Mouse (Mus musculus): ENCODE results near the gene Tmem63c. TPM values are rescaled to one million over a fixed set of nuclear protein-coding genes. Genes with fewer than 3 reads are reported as not detected.

Gene Tmem63c
- polyA plus RNA-seq, 1 experiment from 2014 or later: 0.12 TPM

DNA sequence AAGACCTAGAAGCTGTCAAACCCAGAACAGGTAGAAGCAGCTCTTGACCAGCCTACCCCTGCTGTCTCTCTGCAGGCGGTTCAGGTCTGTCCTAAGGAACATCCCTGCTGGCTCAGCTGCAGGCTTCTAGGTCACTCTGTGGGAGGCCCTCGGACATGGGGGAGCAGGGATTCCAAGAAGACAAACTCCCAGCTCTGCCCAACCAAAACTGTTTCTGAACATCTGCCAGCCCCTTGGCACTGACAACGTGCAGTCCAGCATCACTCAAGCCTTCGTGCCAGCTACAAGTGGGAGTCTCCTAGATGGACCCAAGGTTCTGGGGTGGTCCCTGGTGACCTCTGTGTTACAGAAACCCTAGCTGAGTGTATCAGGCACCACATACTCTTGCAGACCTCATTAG lies 72.1 kb downstream of the Tmem63c start:
- Histone ChIP-seq H3K9me3 (ENCODE audit: low read length) (no peaks in the 10 kb centered on the region), H3K27ac (ENCODE audit: low read length) (no peak overlapping the region), H3K4me3 (ENCODE audit: low read depth, low read length) (no peak overlapping the region), H3K4me1 (ENCODE audit: insufficient read depth, low read depth, low read length) (no peaks in the 10 kb centered on the region), H3K4me2 (replicated peaks; ENCODE audit: low read depth, low read length) (no peak overlapping the region), H3K27me3 (replicated peaks; ENCODE audit: insufficient read depth, low read length) (no peaks in the 10 kb centered on the region), H3K9ac (replicated peaks; ENCODE audit: low read depth) (no peak overlapping the region), H3K36me3 (ENCODE audit: insufficient read depth, low read length) (no peaks in the 10 kb centered on the region)
- DNase-seq (ENCODE audit: low spot score): no peak
- ATAC-seq: no peak
- 64% methylated on average over 4 of the region's 4 CpGs for WGBS
- TF ChIP-seq EP300 (IDR thresholded peaks at IDR 0.05): no peak
- TF ChIP-seq CTCF (IDR thresholded peaks at IDR 0.05): no peak

DNA sequence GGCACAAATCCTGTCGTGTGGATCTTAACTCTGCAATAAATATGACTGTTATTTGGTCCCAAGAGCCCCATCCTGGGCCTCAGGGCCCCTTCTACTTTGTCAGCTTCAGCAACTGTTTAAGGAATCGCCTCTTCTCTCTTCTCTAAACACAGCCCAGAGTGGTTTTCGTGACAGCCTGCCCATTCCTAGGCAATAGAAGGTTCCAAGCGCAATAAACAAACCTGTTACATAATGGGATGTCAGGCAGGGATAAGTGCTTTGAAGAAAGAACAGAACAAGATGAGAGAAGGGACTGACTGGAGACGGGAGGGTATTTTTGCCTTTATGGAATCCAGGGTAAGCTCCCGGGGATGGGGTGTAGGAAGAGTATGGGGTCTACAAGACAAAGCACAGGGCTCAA lies 72.5 kb downstream of the Tmem63c start:
- no peaks in the 10 kb centered on the region for H3K4me1 ChIP-seq (ENCODE audit: insufficient read depth, low read depth, low read length)
- DNase-seq (ENCODE audit: low spot score) (no peak), ATAC-seq (no peak)
- no peak for TF ChIP-seq EP300 (IDR thresholded peaks at IDR 0.05)
- no peaks in the 10 kb centered on the region for H3K9me3 ChIP-seq (ENCODE audit: low read length)
- no peak overlapping the region for H3K4me3 ChIP-seq (ENCODE audit: low read depth, low read length)
- H3K9ac ChIP-seq (replicated peaks; ENCODE audit: low read depth): no peak overlapping the region
- no peak overlapping the region for H3K27ac ChIP-seq (ENCODE audit: low read length)
- no peaks in the 10 kb centered on the region for H3K27me3 ChIP-seq (replicated peaks; ENCODE audit: insufficient read depth, low read length)
- H3K4me2 ChIP-seq (replicated peaks; ENCODE audit: low read depth, low read length): no peak overlapping the region
- WGBS: 52% methylated on average over 6 of the region's 6 CpGs
- no peaks in the 10 kb centered on the region for H3K36me3 ChIP-seq (ENCODE audit: insufficient read depth, low read length)

DNA sequence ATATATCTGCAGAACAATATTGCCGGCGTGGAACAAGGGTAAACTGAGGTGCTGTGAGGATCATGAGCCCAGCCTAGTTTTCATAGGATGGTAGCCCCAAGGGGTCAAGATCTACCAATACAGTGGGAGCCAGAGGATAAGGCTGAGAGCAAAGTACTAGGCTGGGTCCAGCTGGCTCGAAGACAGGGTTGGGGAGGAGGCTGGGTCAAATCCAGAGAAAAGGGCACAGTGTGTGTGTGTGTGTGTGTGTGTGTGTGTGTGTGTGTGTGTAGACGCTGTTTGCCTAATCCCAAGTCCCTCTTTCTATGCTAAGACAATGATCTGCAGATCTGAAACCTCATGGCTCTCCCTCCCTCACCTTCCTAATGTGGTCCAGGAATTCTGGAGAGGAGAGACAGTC lies 79.2 kb downstream of the Tmem63c start:
- WGBS: 67% methylated on average over 4 of the region's 4 CpGs
- TF ChIP-seq EP300 (IDR thresholded peaks at IDR 0.05) (no peak), CTCF (IDR thresholded peaks at IDR 0.05) (no peak)
- H3K27me3 ChIP-seq (replicated peaks; ENCODE audit: insufficient read depth, low read length): 0 out of 2 replicates have a peak, but pooled peaks cover 6% of the 10 kb centered on the region

DNA sequence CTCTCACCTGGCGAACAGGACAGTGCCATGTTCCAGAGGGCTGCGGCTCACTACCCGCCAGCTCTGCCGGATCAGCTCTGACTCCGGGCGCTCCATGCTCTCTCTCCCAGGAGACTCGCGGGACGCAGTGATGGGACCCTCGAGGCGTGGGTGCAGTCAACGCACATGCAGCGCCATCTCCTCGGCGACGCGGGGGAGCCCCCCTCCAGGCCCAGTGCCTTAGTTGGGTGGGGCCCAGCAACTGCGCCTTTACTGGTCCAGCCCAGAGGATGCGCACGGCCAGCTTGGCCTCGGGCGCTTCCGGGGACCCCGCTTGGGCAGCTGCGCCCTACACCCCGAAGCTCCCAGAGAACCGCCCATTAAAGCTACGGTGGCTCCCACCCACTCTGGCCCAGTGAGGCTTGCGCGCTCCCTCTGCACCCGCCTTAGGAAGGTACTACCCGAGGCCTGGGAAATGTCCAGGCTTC lies 81.1 kb downstream of the Tmem63c start, which contains the start of gene Ngb:
TSS of gene Ngb (minus strand) at position 375 of the 467 bp plus-strand sequence.
- 4% methylated on average over 31 of the region's 32 CpGs for WGBS
- no peaks in the 10 kb centered on the region for H3K36me3 ChIP-seq (ENCODE audit: insufficient read depth, low read length)
- no peak for TF ChIP-seq CTCF (IDR thresholded peaks at IDR 0.05)
- TF ChIP-seq EP300 (IDR thresholded peaks at IDR 0.05): no peak
- H3K27ac ChIP-seq (ENCODE audit: low read length): no peak within 1 kb of the TSS
- no peaks in the 10 kb centered on the region for H3K9me3 ChIP-seq (ENCODE audit: low read length)
- H3K4me2 ChIP-seq (replicated peaks; ENCODE audit: low read depth, low read length): peak within 1 kb of the TSS; percentile 42
- ATAC-seq (peak; percentile 30; the same call in 1 of the 2 replicates), DNase-seq (ENCODE audit: low spot score) (no peak)
- peak within 1 kb of the TSS; percentile 12; the same call in 1 of the 2 replicates for H3K4me3 ChIP-seq (ENCODE audit: low read depth, low read length)
- 0 out of 2 replicates have a peak, but pooled peaks cover 6% of the 10 kb centered on the region for H3K27me3 ChIP-seq (replicated peaks; ENCODE audit: insufficient read depth, low read length)
- H3K4me1 ChIP-seq (ENCODE audit: insufficient read depth, low read depth, low read length): 0 out of 2 replicates have a peak, but pooled peaks cover 6% of the 10 kb centered on the region
- no peak within 1 kb of the TSS for H3K9ac ChIP-seq (replicated peaks; ENCODE audit: low read depth)

More for the DNA sequence above, 79.2 kb downstream of the Tmem63c start:
- no peak overlapping the region for H3K27ac ChIP-seq (ENCODE audit: low read length)
- no peaks in the 10 kb centered on the region for H3K9me3 ChIP-seq (ENCODE audit: low read length)
- no peak overlapping the region for H3K4me2 ChIP-seq (replicated peaks; ENCODE audit: low read depth, low read length)
- no peak overlapping the region for H3K9ac ChIP-seq (replicated peaks; ENCODE audit: low read depth)
- H3K4me1 ChIP-seq (ENCODE audit: insufficient read depth, low read depth, low read length): 0 out of 2 replicates have a peak, but pooled peaks cover 6% of the 10 kb centered on the region
- H3K4me3 ChIP-seq (ENCODE audit: low read depth, low read length): no peak overlapping the region
- H3K36me3 ChIP-seq (ENCODE audit: insufficient read depth, low read length): no peaks in the 10 kb centered on the region
- ATAC-seq: no peak
- no peak for DNase-seq (ENCODE audit: low spot score)

DNA sequence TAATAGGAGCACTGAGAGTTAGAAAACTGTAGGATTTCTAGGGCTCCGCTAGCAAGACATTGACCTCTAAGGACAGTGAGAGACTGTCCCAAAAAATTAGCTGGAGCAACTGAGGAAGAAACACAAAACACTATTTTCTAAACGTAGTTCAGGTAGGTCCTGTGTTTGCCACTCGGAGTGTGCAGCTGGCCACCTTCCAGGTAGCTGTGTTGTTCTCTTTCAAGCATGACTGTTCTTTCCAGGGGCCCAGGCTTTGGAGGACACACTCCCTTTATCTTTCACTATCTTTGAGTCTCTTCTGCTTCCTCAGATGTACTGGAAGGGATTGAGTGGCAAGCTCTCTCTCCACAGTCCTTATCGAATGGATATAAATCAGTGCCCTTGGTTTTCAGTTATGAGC lies 82.3 kb downstream of the Tmem63c start:
- DNase-seq (ENCODE audit: low spot score): no peak
- H3K4me3 ChIP-seq (ENCODE audit: low read depth, low read length): no peak overlapping the region
- no peak overlapping the region for H3K4me2 ChIP-seq (replicated peaks; ENCODE audit: low read depth, low read length)
- 0 out of 2 replicates have a peak, but pooled peaks cover under 1% of the 10 kb centered on the region for H3K36me3 ChIP-seq (ENCODE audit: insufficient read depth, low read length)
- 0 out of 2 replicates have a peak, but pooled peaks cover 6% of the 10 kb centered on the region for H3K4me1 ChIP-seq (ENCODE audit: insufficient read depth, low read depth, low read length)
- H3K27me3 ChIP-seq (replicated peaks; ENCODE audit: insufficient read depth, low read length): 0 out of 2 replicates have a peak, but pooled peaks cover 6% of the 10 kb centered on the region
- no peak for ATAC-seq
- WGBS: 88% methylated on average over 4 of the region's 4 CpGs
- TF ChIP-seq CTCF (IDR thresholded peaks at IDR 0.05) (no peak), EP300 (IDR thresholded peaks at IDR 0.05) (no peak)
- no peak overlapping the region for H3K27ac ChIP-seq (ENCODE audit: low read length)
- H3K9ac ChIP-seq (replicated peaks; ENCODE audit: low read depth): no peak overlapping the region
- H3K9me3 ChIP-seq (ENCODE audit: low read length): no peaks in the 10 kb centered on the region

DNA sequence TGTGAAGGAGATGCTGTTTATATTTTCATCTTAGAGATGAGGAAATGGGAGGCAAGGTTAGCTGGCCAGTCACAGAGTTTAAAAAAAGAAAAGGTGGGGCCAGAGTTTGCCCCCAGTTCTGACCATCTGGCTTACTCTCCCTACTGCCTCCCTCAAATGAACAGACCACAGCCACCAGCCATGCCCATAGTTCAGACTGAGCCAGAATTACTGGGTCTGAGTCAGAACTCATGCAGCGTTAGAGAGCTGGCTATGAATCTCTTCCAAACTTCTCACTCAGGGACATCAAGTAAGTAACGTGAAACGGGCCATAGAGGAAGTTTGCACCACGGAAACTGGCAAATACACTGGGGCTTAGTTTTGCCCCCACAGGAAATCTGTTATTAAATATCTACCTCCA lies 83.7 kb downstream of the Tmem63c start:
- WGBS: 56% methylated on average over 4 of the region's 4 CpGs
- H3K27ac ChIP-seq (ENCODE audit: low read length): no peak overlapping the region
- peaks cover 11% of the 10 kb centered on the region; the same call in 1 of the 2 replicates for H3K36me3 ChIP-seq (ENCODE audit: insufficient read depth, low read length)
- 0 out of 2 replicates have a peak, but pooled peaks cover 6% of the 10 kb centered on the region for H3K27me3 ChIP-seq (replicated peaks; ENCODE audit: insufficient read depth, low read length)
- H3K4me2 ChIP-seq (replicated peaks; ENCODE audit: low read depth, low read length): no peak overlapping the region
- H3K9me3 ChIP-seq (ENCODE audit: low read length): no peaks in the 10 kb centered on the region
- ATAC-seq (no peak), DNase-seq (ENCODE audit: low spot score) (no peak)
- 0 out of 2 replicates have a peak, but pooled peaks cover 6% of the 10 kb centered on the region for H3K4me1 ChIP-seq (ENCODE audit: insufficient read depth, low read depth, low read length)
- no peak overlapping the region for H3K9ac ChIP-seq (replicated peaks; ENCODE audit: low read depth)
- TF ChIP-seq CTCF (IDR thresholded peaks at IDR 0.05): no peak
- no peak for TF ChIP-seq EP300 (IDR thresholded peaks at IDR 0.05)
- H3K4me3 ChIP-seq (ENCODE audit: low read depth, low read length): no peak overlapping the region
